Mouse (Mus musculus) hindlimb bud, embryonic 11.5 days (tissue): Measurements from ENCODE around the gene Ddx31.

ENCODE experiments used
- DNase-seq: peaks from one replicate; pipeline ENCODE4 v3.0.0-alpha.2; 2012; ENCODE audit warnings: low read depth, low spot score; ENCODE audit errors: extremely low spot score

The Ddx31 gene

GRCm38 (mm10) chr2:28840222-28840951 is at the start of gene Ddx31, which contains the start of gene Gtf3c4:
Ddx31 (plus strand) TSS chr2:28840406.
Gtf3c4 (minus strand) TSS chr2:28840360.
- peak; percentile 79 for DNase-seq

DNA sequence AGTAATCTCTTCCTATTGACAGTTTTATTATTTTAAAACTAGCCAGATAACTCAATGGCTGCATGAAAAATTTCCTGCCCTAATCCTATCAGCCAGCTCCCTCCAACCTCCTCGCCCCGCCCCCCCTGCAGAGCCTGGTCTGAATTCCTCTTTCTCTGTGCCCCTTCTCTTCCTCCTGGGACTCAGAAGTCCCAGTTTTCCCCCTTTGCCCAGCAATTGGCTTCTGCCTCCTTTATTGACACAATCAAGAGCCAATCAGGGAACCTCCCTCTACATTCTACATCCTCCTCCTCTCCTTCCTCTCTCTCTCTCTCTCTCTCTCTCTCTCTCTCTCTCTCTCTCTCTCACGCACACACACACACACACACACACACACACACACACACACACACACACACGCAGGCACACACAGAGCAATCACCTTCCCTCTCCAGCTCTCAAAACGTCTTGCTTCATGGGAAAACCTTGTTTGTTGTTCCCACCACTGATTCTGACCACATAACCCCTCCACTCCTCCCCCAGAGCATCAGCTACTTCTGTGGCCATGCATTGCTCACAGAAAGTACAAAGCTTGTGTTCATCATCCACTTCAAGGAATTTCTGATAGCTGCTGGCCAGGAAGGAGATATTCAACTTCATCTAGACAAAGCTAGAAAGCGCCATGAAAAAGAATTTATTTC is 47.1 kb upstream of the Ddx31 start:
- DNase-seq, result peak; percentile 53

DNA sequence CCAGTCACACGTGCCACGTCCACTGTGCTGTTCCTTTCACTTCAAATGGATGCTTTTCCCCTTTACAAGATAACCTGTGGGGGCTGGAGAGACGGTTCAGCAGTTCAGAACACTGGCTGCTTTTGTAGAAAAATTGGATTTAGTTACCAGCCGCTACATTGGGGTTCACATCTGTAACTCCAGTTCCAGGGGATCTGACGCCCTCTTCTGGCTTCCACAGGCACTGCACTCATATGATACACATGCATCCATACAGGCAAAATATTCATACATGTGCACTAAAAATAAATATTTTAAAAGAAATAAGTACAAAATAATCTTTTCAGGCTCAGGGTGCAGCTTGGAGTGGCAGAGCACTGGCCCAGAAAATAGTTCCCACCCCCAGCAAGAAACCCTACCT is 45.6 kb upstream of the Ddx31 start:
- DNase-seq, result no peak

GRCm38 (mm10) chr2:28796298-28796697 is 43.9 kb upstream of the Ddx31 start:
- no peak for DNase-seq

- DNase-seq, result no peak
These were observed 42.6 kb upstream of the Ddx31 start for GRCm38 (mm10) chr2:28797490-28798106.

DNA sequence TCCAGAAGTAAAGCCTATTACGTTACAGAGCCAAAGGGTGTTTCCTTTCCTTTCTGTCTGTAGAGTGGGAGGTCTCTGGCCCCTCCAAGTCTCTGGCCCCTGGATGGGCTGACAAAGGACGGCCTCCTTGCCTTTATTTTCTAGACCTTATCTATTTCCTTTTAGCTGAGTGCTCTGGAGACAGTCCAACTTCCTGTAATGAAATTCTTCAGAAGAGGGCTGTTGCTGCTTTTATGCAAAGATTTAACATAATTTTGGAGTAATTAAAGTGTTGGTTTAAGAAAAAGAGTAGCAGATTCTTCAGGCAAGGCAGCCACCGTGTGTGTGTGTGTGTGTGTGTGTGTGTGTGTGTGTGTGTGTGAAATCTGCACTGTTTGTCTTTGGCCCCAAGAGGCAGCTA is 41.8 kb upstream of the Ddx31 start:
- no peak for DNase-seq

DNA sequence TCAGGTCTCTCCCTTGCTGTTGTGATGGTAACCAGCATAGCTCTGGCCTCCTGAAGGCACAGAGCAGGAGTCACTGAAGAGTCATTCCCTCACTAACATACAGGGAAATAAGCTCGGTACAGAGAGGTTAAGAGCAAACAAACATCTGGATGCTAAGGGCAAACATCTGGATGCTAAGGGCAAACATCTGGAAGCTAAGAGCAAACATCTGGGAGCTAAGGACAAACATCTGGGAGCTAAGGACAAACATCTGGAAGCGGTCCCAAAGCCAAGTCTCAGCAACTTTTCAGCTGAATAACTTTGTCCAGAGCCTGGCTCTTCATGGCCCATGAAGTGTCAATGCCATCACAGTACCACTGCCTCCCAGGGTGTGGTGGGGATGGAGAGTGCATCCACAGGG is 40.6 kb upstream of the Ddx31 start:
- DNase-seq, result peak; percentile 54

DNA sequence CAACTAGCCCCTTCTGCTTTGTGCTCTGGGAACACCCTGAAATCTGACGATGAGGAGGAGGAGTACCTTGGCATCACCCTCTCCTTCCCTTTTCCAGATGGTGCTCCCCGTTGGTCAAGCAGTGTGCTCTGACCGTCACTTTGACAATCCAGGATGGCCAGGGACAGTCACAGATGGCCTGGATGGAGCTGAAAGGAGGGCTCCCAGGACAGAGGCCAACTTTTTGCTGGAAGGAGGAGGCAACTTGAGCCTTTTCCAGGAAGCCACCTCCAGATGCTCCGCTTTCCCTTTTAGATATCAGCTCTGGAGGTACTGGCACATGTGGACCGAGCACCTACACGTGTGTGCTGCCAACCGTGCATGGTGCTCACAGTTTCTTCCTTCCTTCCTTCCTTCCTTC is 36.8 kb upstream of the Ddx31 start:
- DNase-seq, result no peak

DNA sequence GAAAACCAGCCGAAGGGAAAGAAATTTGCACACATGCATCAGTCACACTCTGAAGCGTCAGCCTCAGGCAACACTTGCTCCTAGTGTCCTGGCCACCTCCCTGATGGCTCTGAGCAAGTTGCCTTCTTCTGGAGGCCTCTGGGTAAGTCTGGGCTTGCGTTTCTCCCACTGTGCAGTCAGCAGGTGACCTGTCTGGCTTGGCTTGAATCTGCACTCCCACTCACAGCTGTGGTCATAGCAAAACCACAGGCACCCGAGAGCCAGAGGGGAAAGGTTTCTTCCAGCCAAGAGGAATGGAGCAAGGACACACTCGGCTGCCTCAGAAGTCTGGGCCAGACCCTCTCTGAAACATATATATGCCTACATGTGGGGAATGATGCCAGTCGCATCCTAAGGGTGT is 31.4 kb upstream of the Ddx31 start:
- DNase-seq, result no peak

GRCm38 (mm10) chr2:28810260-28811013 is 29.8 kb upstream of the Ddx31 start:
- DNase-seq, result no peak

- no peak for DNase-seq
These were observed 21.3 kb upstream of the Ddx31 start for GRCm38 (mm10) chr2:28818866-28819265.

DNA sequence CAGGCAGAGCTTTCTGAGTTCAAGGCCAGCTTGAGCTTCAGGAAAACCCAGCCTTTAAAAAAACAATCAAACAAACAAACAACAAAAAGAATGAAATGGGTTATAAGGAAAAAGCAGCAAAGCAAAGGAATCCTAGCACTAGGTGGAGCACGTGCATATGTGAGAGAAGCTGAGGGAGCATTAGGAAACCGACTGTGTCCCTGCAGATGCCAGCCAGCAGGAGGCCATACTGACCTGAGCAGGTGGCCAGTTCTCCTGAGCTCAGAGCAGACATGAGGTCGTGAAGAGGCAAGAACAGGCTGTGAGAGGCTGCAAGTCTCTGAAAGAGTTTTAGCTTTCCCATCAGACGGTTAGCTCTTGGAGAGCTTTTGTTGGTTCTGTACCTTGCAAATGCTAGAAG is 10.9 kb upstream of the Ddx31 start:
- no peak for DNase-seq

DNA sequence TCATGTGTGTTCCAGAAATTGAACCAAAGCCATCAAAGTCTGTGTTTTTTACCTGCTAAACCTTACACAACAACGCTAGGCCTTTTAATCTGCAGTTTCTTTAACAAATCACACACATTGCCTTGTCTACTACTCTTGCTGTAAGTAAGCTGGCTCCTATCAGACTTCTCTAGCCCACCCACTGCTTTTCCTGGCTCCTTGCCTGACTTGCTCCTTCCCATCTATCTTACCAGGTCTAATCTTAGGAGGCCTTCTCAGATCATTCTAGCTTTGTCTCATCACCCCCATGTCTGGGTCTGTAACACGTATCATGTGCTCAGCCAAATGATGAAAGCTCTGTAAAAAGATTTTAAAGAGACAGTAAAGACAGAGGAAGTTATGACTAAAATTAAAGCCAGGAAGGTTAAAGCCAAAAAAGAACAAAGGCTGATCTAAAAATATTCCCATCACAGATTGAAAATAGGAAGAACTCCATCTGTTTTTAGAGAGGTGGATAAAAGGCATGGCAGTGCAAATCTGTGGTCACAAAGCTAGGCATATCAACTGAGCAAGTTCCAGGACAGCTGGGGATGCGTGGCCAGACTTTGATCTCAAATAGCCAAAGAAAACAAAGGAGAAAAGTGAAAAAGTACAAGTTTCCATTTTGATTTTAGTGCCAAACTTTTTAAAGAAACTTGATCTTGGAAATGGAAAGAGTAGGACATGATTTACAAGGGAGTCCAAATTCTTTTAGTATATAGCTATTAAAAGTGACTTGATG is 3.8 kb upstream of the Ddx31 start:
- no peak for DNase-seq

DNA sequence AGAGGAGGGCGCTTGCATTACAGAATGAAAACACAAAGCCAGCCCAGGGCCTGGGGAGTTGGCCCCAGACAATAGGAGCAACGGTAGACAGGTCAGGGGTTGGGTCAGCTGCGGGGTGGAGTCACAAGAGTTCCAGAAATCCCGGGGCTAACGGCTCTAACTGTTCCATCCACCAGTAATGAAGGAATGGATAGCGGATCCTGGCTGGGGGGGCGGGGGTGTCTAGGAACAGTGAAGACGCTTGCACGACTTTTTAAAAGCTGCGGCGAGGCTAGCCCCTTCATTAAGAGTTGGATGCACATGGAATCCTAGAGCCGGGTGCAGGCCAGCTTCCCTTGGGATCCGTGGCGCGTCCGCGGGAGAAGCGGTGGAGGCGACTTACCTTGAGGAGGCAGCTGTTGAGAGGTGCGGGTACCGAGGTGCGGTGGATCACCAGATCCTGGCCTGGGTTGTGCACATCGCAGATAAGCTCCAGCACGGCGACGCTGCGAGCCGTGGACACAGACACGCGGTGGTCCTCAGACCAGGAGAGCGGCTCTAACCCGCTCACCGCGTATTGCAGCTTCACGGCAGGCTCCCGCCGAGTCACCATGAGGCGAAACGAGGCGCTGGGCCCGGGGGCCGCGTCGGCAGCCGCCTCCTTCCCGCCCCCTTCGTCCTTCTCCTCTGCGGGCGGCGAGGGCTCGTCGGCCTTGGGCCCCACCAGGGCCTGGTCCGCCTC is 545 bp upstream of the Ddx31 start:
- no peak for DNase-seq

GRCm38 (mm10) chr2:28842042-28842441 is 1.8 kb downstream of the Ddx31 start:
- DNase-seq, result no peak

- DNase-seq, result no peak
These were observed 8.7 kb downstream of the Ddx31 start for GRCm38 (mm10) chr2:28848879-28849278.

- DNase-seq, result no peak
These were observed 12.4 kb downstream of the Ddx31 start for GRCm38 (mm10) chr2:28852594-28852993.

GRCm38 (mm10) chr2:28855773-28856172 is 15.6 kb downstream of the Ddx31 start:
- no peak for DNase-seq

DNA sequence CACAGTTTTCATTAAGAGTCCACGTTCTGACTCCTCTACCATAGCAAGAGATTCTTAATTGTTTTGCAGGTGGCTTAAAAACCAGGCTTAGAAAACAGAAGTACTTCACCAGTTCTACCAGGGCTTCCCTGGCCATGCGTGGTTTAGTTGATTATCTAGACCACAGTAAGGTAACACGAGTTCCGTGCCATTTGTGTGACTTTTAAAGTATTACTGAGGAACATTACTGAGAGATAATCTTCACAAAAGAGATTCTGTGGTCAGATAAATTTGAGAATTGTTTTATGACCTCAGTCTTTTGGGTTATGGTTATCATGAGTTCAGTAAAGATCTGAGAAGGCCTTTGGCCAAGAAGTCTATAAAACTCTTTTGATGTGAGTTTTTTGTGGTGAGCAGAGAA is 19.1 kb downstream of the Ddx31 start:
- DNase-seq, result no peak
